Mouse (Mus musculus) forebrain, embryonic 10.5 days (tissue): ENCODE results near the gene Fen1. TPM values are rescaled to one million over a fixed set of nuclear protein-coding genes. Genes with fewer than 3 reads are reported as not detected.

ENCODE experiments used
- DNase-seq: peaks from one replicate; pipeline ENCODE4 v3.0.0-alpha.2; 2017; ENCODE audit warnings: low spot score; ENCODE audit errors: extremely low spot score
- H3K27ac ChIP-seq: fragments of 300-500 bp; sonication (generic); 2 replicates; pipeline ENCODE4 v1.5.1; 2016; ENCODE audit warnings: mild to moderate bottlenecking
- H3K27me3 ChIP-seq: fragments of 300-500 bp; sonication (generic); 2 replicates; pipeline ENCODE4 v1.6.1; 2016; ENCODE audit warnings: mild to moderate bottlenecking; ENCODE audit not compliant: poor library complexity, severe bottlenecking
- H3K36me3 ChIP-seq: fragments of 300-500 bp; sonication (generic); replicated peaks from 2 replicates; pipeline ENCODE4 v1.6.1; 2016; ENCODE audit warnings: mild to moderate bottlenecking, moderate library complexity
- H3K4me1 ChIP-seq: fragments of 300-500 bp; sonication (generic); 2 replicates; pipeline ENCODE4 v1.6.1; 2016
- H3K4me3 ChIP-seq: fragments of 300-500 bp; sonication (generic); 2 replicates; pipeline ENCODE4 v1.5.1; 2016; ENCODE audit warnings: mild to moderate bottlenecking, moderate library complexity
- H3K9me3 ChIP-seq: fragments of 300-500 bp; sonication (generic); 2 replicates; pipeline ENCODE4 v1.6.1; 2016; ENCODE audit warnings: mild to moderate bottlenecking, moderate library complexity
- WGBS: fragments of 180-500 bp; shearing (Covaris S2); methylation state at CpG from one replicate; pipeline ENCODE4 v1.1.7; 2016; 5-methylcytosine and 5-hydroxymethylcytosine counted together
- polyA plus RNA-seq: library from polyadenylated mRNA; unstranded; fragments of >200 nt; fragmentation: Nextera tagmentation; extraction: Ambion mirVana; gene quantifications from 2 replicates; pipeline ENCODE4 v1.2.1, GENCODE M21; 2016

The Fen1 gene
- polyA plus RNA-seq, 1 experiment from 2014 or later, result 215 TPM

- H3K9me3 ChIP-seq, result no peaks in the 10 kb centered on the region
- H3K36me3 ChIP-seq, result no peaks in the 10 kb centered on the region
- H3K27me3 ChIP-seq, result peaks cover 45% of the 10 kb centered on the region
- 10% methylated on average over 5 of the region's 5 CpGs for WGBS
- H3K4me3 ChIP-seq, result no peak overlapping the region
- no peak for DNase-seq
- H3K4me1 ChIP-seq, result peaks cover 44% of the 10 kb centered on the region
- H3K27ac ChIP-seq, result no peak overlapping the region; the same call in 1 of the 2 replicates
These were observed 27.9 kb upstream of the Fen1 start for GRCm38 (mm10) chr19:10231871-10232270.

GRCm38 (mm10) chr19:10231016-10231415 lies 27.0 kb upstream of the Fen1 start:
- H3K27me3 ChIP-seq, result peaks cover 45% of the 10 kb centered on the region
- no peaks in the 10 kb centered on the region for H3K9me3 ChIP-seq
- H3K27ac ChIP-seq, result peak overlapping the region; percentile 68
- no peak for DNase-seq
- H3K4me3 ChIP-seq, result no peak overlapping the region
- peaks cover 44% of the 10 kb centered on the region for H3K4me1 ChIP-seq
- H3K36me3 ChIP-seq, result no peaks in the 10 kb centered on the region
- 9% methylated on average over 7 of the region's 7 CpGs for WGBS

- peaks cover 21% of the 10 kb centered on the region for H3K27me3 ChIP-seq
- peaks cover 52% of the 10 kb centered on the region for H3K4me1 ChIP-seq
- H3K4me3 ChIP-seq, result no peak overlapping the region
- no peaks in the 10 kb centered on the region for H3K9me3 ChIP-seq
- no peak for DNase-seq
- WGBS, result 88% methylated on average over 4 of the region's 4 CpGs
- peak overlapping the region; percentile 85 for H3K27ac ChIP-seq
- no peaks in the 10 kb centered on the region for H3K36me3 ChIP-seq
These were observed 21.8 kb upstream of the Fen1 start for GRCm38 (mm10) chr19:10225767-10226166.

- Histone ChIP-seq H3K27me3 (peaks cover 11% of the 10 kb centered on the region; the same call in 1 of the 2 replicates), H3K27ac (peak overlapping the region; percentile 85), H3K4me1 (peaks cover 43% of the 10 kb centered on the region), H3K4me3 (peak overlapping the region; percentile 36), H3K9me3 (no peaks in the 10 kb centered on the region), H3K36me3 (no peaks in the 10 kb centered on the region)
- 29% methylated on average over 26 of the region's 26 CpGs for WGBS
- DNase-seq, result peak; percentile 47
These were observed 20.9 kb upstream of the Fen1 start for GRCm38 (mm10) chr19:10224637-10225453.

GRCm38 (mm10) chr19:10223561-10223960 lies 19.6 kb upstream of the Fen1 start:
- Histone ChIP-seq H3K4me3 (no peak overlapping the region), H3K27ac (no peak overlapping the region), H3K4me1 (peaks cover 38% of the 10 kb centered on the region), H3K9me3 (no peaks in the 10 kb centered on the region), H3K36me3 (no peaks in the 10 kb centered on the region), H3K27me3 (peaks cover under 1% of the 10 kb centered on the region; the same call in 1 of the 2 replicates)
- 80% methylated on average over 4 of the region's 4 CpGs for WGBS
- DNase-seq, result no peak

GRCm38 (mm10) chr19:10222656-10223055 lies 18.7 kb upstream of the Fen1 start:
- Histone ChIP-seq H3K9me3 (no peaks in the 10 kb centered on the region), H3K4me1 (peaks cover 35% of the 10 kb centered on the region), H3K27ac (no peak overlapping the region), H3K4me3 (no peak overlapping the region), H3K36me3 (no peaks in the 10 kb centered on the region), H3K27me3 (no peaks in the 10 kb centered on the region)
- 47% methylated on average over 8 of the region's 8 CpGs for WGBS
- DNase-seq, result no peak

GRCm38 (mm10) chr19:10221585-10221984 lies 17.6 kb upstream of the Fen1 start:
- 79% methylated on average over 4 of the region's 4 CpGs for WGBS

GRCm38 (mm10) chr19:10219593-10219992 lies 15.6 kb upstream of the Fen1 start:
- DNase-seq, result no peak
- Histone ChIP-seq H3K36me3 (no peaks in the 10 kb centered on the region), H3K27me3 (no peaks in the 10 kb centered on the region), H3K4me3 (no peak overlapping the region), H3K27ac (0 out of 2 replicates have a peak overlapping the region, but pooled peaks have one; percentile 44), H3K4me1 (peaks cover 24% of the 10 kb centered on the region), H3K9me3 (no peaks in the 10 kb centered on the region)
- WGBS, result 78% methylated on average over 6 of the region's 6 CpGs

More at GRCm38 (mm10) chr19:10221585-10221984, 17.6 kb upstream of the Fen1 start:
- Histone ChIP-seq H3K27ac (no peak overlapping the region), H3K9me3 (no peaks in the 10 kb centered on the region), H3K36me3 (no peaks in the 10 kb centered on the region), H3K4me3 (no peak overlapping the region), H3K4me1 (peaks cover 35% of the 10 kb centered on the region), H3K27me3 (no peaks in the 10 kb centered on the region)
- DNase-seq, result no peak

- Histone ChIP-seq H3K4me1 (peaks cover 19% of the 10 kb centered on the region), H3K4me3 (no peak overlapping the region), H3K27ac (0 out of 2 replicates have a peak overlapping the region, but pooled peaks have one; percentile 44), H3K9me3 (no peaks in the 10 kb centered on the region), H3K27me3 (no peaks in the 10 kb centered on the region), H3K36me3 (0 out of 2 replicates have a peak, but pooled peaks cover under 1% of the 10 kb centered on the region)
- 55% methylated on average over 3 of the region's 3 CpGs for whole genome bisulfite sequencing
- DNase-seq, result peak; percentile 36
These were observed 15.1 kb upstream of the Fen1 start for GRCm38 (mm10) chr19:10219108-10219507.

- WGBS, result 82% methylated on average over 8 of the region's 8 CpGs
- H3K27ac ChIP-seq, result no peak overlapping the region
- no peak for DNase-seq
- H3K36me3 ChIP-seq, result peaks cover 21% of the 10 kb centered on the region
- peaks cover 4% of the 10 kb centered on the region; the same call in 1 of the 2 replicates for H3K4me1 ChIP-seq
- H3K9me3 ChIP-seq, result no peaks in the 10 kb centered on the region
- no peak overlapping the region for H3K4me3 ChIP-seq
- H3K27me3 ChIP-seq, result no peaks in the 10 kb centered on the region
These were observed 12.1 kb upstream of the Fen1 start for GRCm38 (mm10) chr19:10216101-10216500.

GRCm38 (mm10) chr19:10213796-10214471 lies 10.0 kb upstream of the Fen1 start:
- WGBS, result 92% methylated on average over 10 of the region's 10 CpGs
- H3K9me3 ChIP-seq, result no peaks in the 10 kb centered on the region
- no peaks in the 10 kb centered on the region for H3K4me1 ChIP-seq
- no peak overlapping the region for H3K4me3 ChIP-seq
- H3K36me3 ChIP-seq, result peaks cover 43% of the 10 kb centered on the region
- no peak for DNase-seq
- no peaks in the 10 kb centered on the region for H3K27me3 ChIP-seq
- H3K27ac ChIP-seq, result no peak overlapping the region

- H3K27me3 ChIP-seq, result no peaks in the 10 kb centered on the region
- no peak overlapping the region for H3K27ac ChIP-seq
- H3K4me3 ChIP-seq, result no peak overlapping the region
- 89% methylated on average over 4 of the region's 4 CpGs for WGBS
- no peaks in the 10 kb centered on the region for H3K9me3 ChIP-seq
- H3K4me1 ChIP-seq, result no peaks in the 10 kb centered on the region
- no peak for DNase-seq
- peaks cover 73% of the 10 kb centered on the region for H3K36me3 ChIP-seq
These were observed 6.9 kb upstream of the Fen1 start for GRCm38 (mm10) chr19:10210885-10211284.

GRCm38 (mm10) chr19:10208851-10209250 lies 4.9 kb upstream of the Fen1 start:
- H3K27ac ChIP-seq, result no peak overlapping the region
- 85% methylated on average over 3 of the region's 3 CpGs for WGBS
- no peak overlapping the region for H3K4me3 ChIP-seq
- H3K9me3 ChIP-seq, result no peaks in the 10 kb centered on the region
- H3K36me3 ChIP-seq, result peaks cover 72% of the 10 kb centered on the region
- DNase-seq, result no peak
- no peaks in the 10 kb centered on the region for H3K27me3 ChIP-seq
- H3K4me1 ChIP-seq, result peaks cover 9% of the 10 kb centered on the region
